In genomic region chr16:32642280-32642679, GRCm38 (mm10) we compare ENCODE assay signal across 12 mouse cellular contexts. TPM values are rescaled to one million over a fixed set of nuclear protein-coding genes. Genes with fewer than 3 reads are reported as not detected.
A peak's percentile ranks its signal among the peaks of the same experiment; 100 is the strongest.
DNase-seq lines count a peak whose midpoint lies in the region; ATAC-seq lines count a peak whose summit lies in the region.
"Had no signal": no experiment of that assay in that cellular context is flagged by ENCODE, and none has a peak within 500 bp of the region (broad histone marks: within the 10 kb centered on the region; RNA-seq: fewer than 3 reads in every experiment).

No protein-coding gene starts in this region.

- no peaks in the 10 kb centered on the region for H3K9me3 ChIP-seq in kidney, embryonic 16.5 days (ENCODE audit: low read length)
- H3K9me3 ChIP-seq: liver, embryonic 12.5 days had no signal

- peak; percentile 41 for DNase-seq in CD4-positive, CD25-positive, alpha-beta regulatory T cell, adult 2 months (ENCODE audit: low read depth, low spot score)
- no peak for DNase-seq in kidney, postnatal 25 days
- peak; percentile 46 for DNase-seq in thymus, postnatal 14 days
- no peak for DNase-seq in thymus, postnatal 10 days (ENCODE audit: low spot score in 2 of 2)
- DNase-seq in testis, postnatal 10 days (ENCODE audit: low spot score), result peak; percentile 37
- DNase-seq in layer of hippocampus, adult 8-10 months (ENCODE audit: low spot score in 2 of 2), result no peak
- DNase-seq: cerebellum, postnatal 25 days; heart, postnatal 4 days; lung, postnatal 14 days had no signal

- no peak overlapping the region for H3K27ac ChIP-seq in kidney, embryonic 16.5 days (ENCODE audit: low read length)
- H3K27ac ChIP-seq: liver, embryonic 12.5 days had no signal

- 37% methylated on average over 13 of the region's 13 CpGs for WGBS in kidney, embryonic 16.5 days

- H3K4me3 ChIP-seq in kidney, embryonic 16.5 days (ENCODE audit: low read length), result no peak overlapping the region; the same call in 1 of the 2 replicates
- H3K4me3 ChIP-seq: liver, embryonic 12.5 days had no signal

- no peaks in the 10 kb centered on the region for H3K27me3 ChIP-seq in kidney, embryonic 16.5 days (ENCODE audit: insufficient read depth, low read length)

- H3K4me2 ChIP-seq in kidney, embryonic 16.5 days (replicated peaks; ENCODE audit: low read depth, low read length), result peak overlapping the region; percentile 27
- H3K4me2 ChIP-seq: liver, embryonic 12.5 days had no signal

- 0 out of 2 replicates have a peak overlapping the region, but pooled peaks have one; percentile 11 for H3K9ac ChIP-seq in kidney, embryonic 16.5 days (replicated peaks; ENCODE audit: low read length)
- H3K9ac ChIP-seq: liver, embryonic 12.5 days had no signal

- no peak for ATAC-seq in CD4-positive, CD25-positive, alpha-beta regulatory T cell, adult 4 months
- no peak for ATAC-seq in kidney, embryonic 16.5 days (ENCODE audit: low FRiP score, low TSS enrichment)
- ATAC-seq: liver, embryonic 12.5 days had no signal

- no peaks in the 10 kb centered on the region for H3K36me3 ChIP-seq in kidney, embryonic 16.5 days (ENCODE audit: insufficient read depth, low read length)
- H3K36me3 ChIP-seq: liver, embryonic 12.5 days had no signal

- H3K4me1 ChIP-seq in kidney, embryonic 16.5 days (ENCODE audit: insufficient read depth, low read length), result peaks cover 32% of the 10 kb centered on the region

RNA-seq across cellular contexts. Expression of gene Tnk2, which starts 1.4 kb away (rescaled TPM):
- 1 to 10 TPM; 4.8 to 8.9 TPM for polyA plus RNA-seq in CD4-positive, CD25-positive, alpha-beta regulatory T cell, adult 4 months (2017; shearing (Covaris generic))
- 10.9 and 11.3 TPM in 2 replicates for polyA plus RNA-seq in kidney, embryonic 16.5 days (2015; fragmentation: Nextera tagmentation; extraction: Ambion mirVana)
- 100 to 1,000 TPM; 206 to 238 (median 222) TPM for total RNA-seq in layer of hippocampus, adult 8-10 months (2022)

RNA-seq across cellular contexts. Expression of gene Tfrc, which starts 33.6 kb away (rescaled TPM):
- 10 to 100 TPM; 18.1 to 19.5 TPM for polyA plus RNA-seq in CD4-positive, CD25-positive, alpha-beta regulatory T cell, adult 4 months (2017; shearing (Covaris generic))
- polyA plus RNA-seq in kidney, embryonic 16.5 days (2015; fragmentation: Nextera tagmentation; extraction: Ambion mirVana), result 46.5 and 48.5 TPM in 2 replicates
- 10 to 100 TPM; 54.4 to 75.4 (median 58.0) TPM for total RNA-seq in layer of hippocampus, adult 8-10 months (2022)

Comparison
In these comparisons a context has a peak if more than half of its experiments do, and no peak if none do; other contexts are left out.
1. DNase-seq: peak in CD4-positive, CD25-positive, alpha-beta regulatory T cell, adult 2 months (single experiment), thymus, postnatal 14 days (single experiment) and testis, postnatal 10 days (single experiment); none in kidney, postnatal 25 days (0 of 2), thymus, postnatal 10 days (0 of 2) and layer of hippocampus, adult 8-10 months (0 of 2).